Mouse (Mus musculus): ENCODE data around the gene Nprl2.

- TF ChIP-seq CTCF (IDR thresholded peaks at IDR 0.05; ENCODE audit: insufficient read depth, low read depth, low read length), result no peak
- TF ChIP-seq POLR2A (IDR thresholded peaks at IDR 0.05; ENCODE audit: insufficient read depth, low read depth, low read length), result no peak
Observed at GRCm38 (mm10) chr9:107569270-107569669, 27.2 kb downstream of the Nprl2 start.

Data from olfactory bulb, adult 2 months (tissue).